Mouse (Mus musculus): ENCODE measurements around the gene Ackr4. TPM values are rescaled to one million over a fixed set of nuclear protein-coding genes. Genes with fewer than 3 reads are reported as not detected.

The Ackr4 gene
- 8.0 and 10.3 TPM in 2 replicates for polyA plus RNA-seq (2015; fragmentation: Nextera tagmentation; extraction: Ambion mirVana)

GRCm38 (mm10) chr9:104126833-104127232, at the start of gene Ackr4:
Gene Ackr4, minus strand, starts transcription at chr9:104126933.
- no peak within 1 kb of the TSS for H3K4me2 ChIP-seq (ENCODE audit: low read depth, low read length)
- no peaks in the 10 kb centered on the region for H3K9me3 ChIP-seq (replicated peaks; ENCODE audit: control insufficient read depth, low read length)
- no peak within 1 kb of the TSS for H3K4me3 ChIP-seq (ENCODE audit: low read length)
- H3K36me3 ChIP-seq (ENCODE audit: control insufficient read depth, insufficient read depth) = no peaks in the 10 kb centered on the region
- no peak for ATAC-seq (replicated peaks; ENCODE audit: extremely low read depth, insufficient read depth, low FRiP score)
- H3K9ac ChIP-seq (ENCODE audit: low read length) = no peak within 1 kb of the TSS
- no peak within 1 kb of the TSS for H3K27ac ChIP-seq (ENCODE audit: low read length)
- peaks cover 3% of the 10 kb centered on the region; the same call in 1 of the 2 replicates for H3K4me1 ChIP-seq (ENCODE audit: control insufficient read depth, insufficient read depth, low read length)
- no peaks in the 10 kb centered on the region for H3K27me3 ChIP-seq (ENCODE audit: control insufficient read depth, insufficient read depth, low read length)
- 81% methylated on average over 3 of the region's 3 CpGs for WGBS

GRCm38 (mm10) chr9:104172342-104172741, 45.6 kb upstream of the Ackr4 start:
- no peak overlapping the region for H3K9ac ChIP-seq (ENCODE audit: low read length)
- no peak for ATAC-seq (replicated peaks; ENCODE audit: extremely low read depth, insufficient read depth, low FRiP score)
- H3K4me2 ChIP-seq (ENCODE audit: low read depth, low read length) = no peak overlapping the region
- 88% methylated on average over 6 of the region's 6 CpGs for WGBS
- H3K9me3 ChIP-seq (replicated peaks; ENCODE audit: control insufficient read depth, low read length) = no peaks in the 10 kb centered on the region
- H3K4me3 ChIP-seq (ENCODE audit: low read length) = no peak overlapping the region
- peaks cover 49% of the 10 kb centered on the region for H3K36me3 ChIP-seq (ENCODE audit: control insufficient read depth, insufficient read depth)
- H3K4me1 ChIP-seq (ENCODE audit: control insufficient read depth, insufficient read depth, low read length) = no peaks in the 10 kb centered on the region
- no peaks in the 10 kb centered on the region for H3K27me3 ChIP-seq (ENCODE audit: control insufficient read depth, insufficient read depth, low read length)
- H3K27ac ChIP-seq (ENCODE audit: low read length) = no peak overlapping the region

DNA sequence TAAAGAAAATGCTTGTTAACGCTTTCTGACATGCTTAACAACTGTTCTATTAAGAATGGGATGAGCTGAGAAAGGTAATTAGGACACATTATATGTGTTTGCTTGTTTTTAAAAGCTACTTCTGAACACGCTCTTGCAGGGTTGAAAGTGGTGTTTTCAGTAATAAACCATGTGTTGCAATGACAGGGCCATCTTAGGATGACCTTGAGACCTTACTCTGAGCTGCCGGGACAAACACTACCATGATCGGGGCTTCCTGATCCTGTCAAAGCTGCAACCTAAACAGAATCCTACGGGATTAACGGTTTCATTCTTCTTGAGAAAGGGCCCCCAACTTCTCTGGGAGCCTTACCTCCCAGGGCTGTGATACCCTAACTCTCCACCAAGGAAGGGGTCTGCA, 44.9 kb upstream of the Ackr4 start:
- 88% methylated on average over 6 of the region's 6 CpGs for WGBS
- Histone ChIP-seq H3K4me1 (ENCODE audit: control insufficient read depth, insufficient read depth, low read length) (no peaks in the 10 kb centered on the region), H3K9ac (ENCODE audit: low read length) (no peak overlapping the region), H3K27me3 (ENCODE audit: control insufficient read depth, insufficient read depth, low read length) (no peaks in the 10 kb centered on the region), H3K4me3 (ENCODE audit: low read length) (no peak overlapping the region), H3K9me3 (replicated peaks; ENCODE audit: control insufficient read depth, low read length) (no peaks in the 10 kb centered on the region), H3K27ac (ENCODE audit: low read length) (no peak overlapping the region), H3K4me2 (ENCODE audit: low read depth, low read length) (no peak overlapping the region), H3K36me3 (ENCODE audit: control insufficient read depth, insufficient read depth) (peaks cover 49% of the 10 kb centered on the region)
- ATAC-seq (replicated peaks; ENCODE audit: extremely low read depth, insufficient read depth, low FRiP score) = no peak

GRCm38 (mm10) chr9:104169986-104170385, 43.3 kb upstream of the Ackr4 start:
- no peak for ATAC-seq (replicated peaks; ENCODE audit: extremely low read depth, insufficient read depth, low FRiP score)
- 91% methylated on average over 10 of the region's 10 CpGs for WGBS
- Histone ChIP-seq H3K9me3 (replicated peaks; ENCODE audit: control insufficient read depth, low read length) (no peaks in the 10 kb centered on the region), H3K27ac (ENCODE audit: low read length) (no peak overlapping the region), H3K4me1 (ENCODE audit: control insufficient read depth, insufficient read depth, low read length) (no peaks in the 10 kb centered on the region), H3K36me3 (ENCODE audit: control insufficient read depth, insufficient read depth) (peaks cover 54% of the 10 kb centered on the region), H3K27me3 (ENCODE audit: control insufficient read depth, insufficient read depth, low read length) (no peaks in the 10 kb centered on the region), H3K4me3 (ENCODE audit: low read length) (no peak overlapping the region), H3K4me2 (ENCODE audit: low read depth, low read length) (no peak overlapping the region), H3K9ac (ENCODE audit: low read length) (no peak overlapping the region)

GRCm38 (mm10) chr9:104165926-104166325, 39.2 kb upstream of the Ackr4 start:
- Histone ChIP-seq H3K9ac (ENCODE audit: low read length) (no peak overlapping the region), H3K4me2 (ENCODE audit: low read depth, low read length) (no peak overlapping the region), H3K4me3 (ENCODE audit: low read length) (no peak overlapping the region), H3K36me3 (ENCODE audit: control insufficient read depth, insufficient read depth) (peaks cover 49% of the 10 kb centered on the region), H3K4me1 (ENCODE audit: control insufficient read depth, insufficient read depth, low read length) (no peaks in the 10 kb centered on the region), H3K27ac (ENCODE audit: low read length) (no peak overlapping the region), H3K9me3 (replicated peaks; ENCODE audit: control insufficient read depth, low read length) (no peaks in the 10 kb centered on the region), H3K27me3 (ENCODE audit: control insufficient read depth, insufficient read depth, low read length) (no peaks in the 10 kb centered on the region)
- 94% methylated on average over 5 of the region's 5 CpGs for WGBS
- no peak for ATAC-seq (replicated peaks; ENCODE audit: extremely low read depth, insufficient read depth, low FRiP score)

DNA sequence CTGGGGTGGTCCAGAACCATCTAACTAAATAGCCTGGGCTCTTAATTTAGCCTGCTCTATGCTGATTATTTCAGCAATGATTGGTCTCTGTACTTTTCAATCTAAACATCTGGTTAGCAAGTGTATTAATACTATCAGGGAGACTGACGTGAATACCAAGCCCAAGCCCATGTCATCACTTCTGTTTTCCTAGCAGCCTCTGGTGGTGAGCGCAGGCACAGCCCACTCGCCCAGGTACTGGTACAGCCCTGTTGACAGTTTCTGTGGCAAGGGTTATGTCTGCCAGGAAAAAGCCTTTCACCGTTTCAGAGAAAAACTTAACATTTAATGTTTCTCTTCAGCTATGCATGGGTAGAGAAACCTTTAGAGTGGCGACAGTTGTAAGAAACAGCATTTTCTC, 37.5 kb upstream of the Ackr4 start:
- no peak overlapping the region for H3K4me2 ChIP-seq (ENCODE audit: low read depth, low read length)
- no peaks in the 10 kb centered on the region for H3K27me3 ChIP-seq (ENCODE audit: control insufficient read depth, insufficient read depth, low read length)
- H3K9me3 ChIP-seq (replicated peaks; ENCODE audit: control insufficient read depth, low read length) = no peaks in the 10 kb centered on the region
- H3K27ac ChIP-seq (ENCODE audit: low read length) = no peak overlapping the region
- H3K4me3 ChIP-seq (ENCODE audit: low read length) = no peak overlapping the region
- no peak overlapping the region for H3K9ac ChIP-seq (ENCODE audit: low read length)
- ATAC-seq (replicated peaks; ENCODE audit: extremely low read depth, insufficient read depth, low FRiP score) = no peak
- 74% methylated on average over 5 of the region's 5 CpGs for WGBS
- H3K4me1 ChIP-seq (ENCODE audit: control insufficient read depth, insufficient read depth, low read length) = no peaks in the 10 kb centered on the region
- peaks cover 52% of the 10 kb centered on the region for H3K36me3 ChIP-seq (ENCODE audit: control insufficient read depth, insufficient read depth)

- Histone ChIP-seq H3K9me3 (replicated peaks; ENCODE audit: control insufficient read depth, low read length) (no peaks in the 10 kb centered on the region), H3K27ac (ENCODE audit: low read length) (no peak overlapping the region), H3K36me3 (ENCODE audit: control insufficient read depth, insufficient read depth) (peaks cover 55% of the 10 kb centered on the region), H3K9ac (ENCODE audit: low read length) (no peak overlapping the region), H3K27me3 (ENCODE audit: control insufficient read depth, insufficient read depth, low read length) (no peaks in the 10 kb centered on the region), H3K4me3 (ENCODE audit: low read length) (no peak overlapping the region), H3K4me1 (ENCODE audit: control insufficient read depth, insufficient read depth, low read length) (no peaks in the 10 kb centered on the region), H3K4me2 (ENCODE audit: low read depth, low read length) (no peak overlapping the region)
- ATAC-seq (replicated peaks; ENCODE audit: extremely low read depth, insufficient read depth, low FRiP score) = no peak
- WGBS = 57% methylated on average over 7 of the region's 7 CpGs
Measured at GRCm38 (mm10) chr9:104161117-104161516, 34.4 kb upstream of the Ackr4 start.

DNA sequence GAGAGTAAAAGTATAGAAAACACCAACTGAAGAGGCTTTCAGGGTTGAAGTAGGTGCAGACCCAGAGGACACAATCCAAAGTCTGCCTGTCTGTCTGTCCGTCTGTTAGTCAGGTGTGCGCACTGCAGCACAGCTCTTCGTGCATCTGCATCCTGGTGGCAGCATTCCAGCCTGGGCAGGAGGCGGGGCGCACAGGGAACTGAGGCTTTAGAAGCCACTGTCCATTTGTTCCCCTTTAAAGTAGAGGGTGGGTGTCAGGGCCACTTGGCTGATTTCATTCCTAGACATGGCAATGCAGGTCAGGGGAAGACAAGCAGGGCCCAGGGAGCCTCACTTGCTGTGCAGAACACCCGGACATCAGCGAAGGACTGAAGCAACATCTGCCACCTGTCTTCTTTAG, 30.6 kb upstream of the Ackr4 start:
- H3K36me3 ChIP-seq (ENCODE audit: control insufficient read depth, insufficient read depth) = peaks cover 59% of the 10 kb centered on the region
- no peaks in the 10 kb centered on the region for H3K4me1 ChIP-seq (ENCODE audit: control insufficient read depth, insufficient read depth, low read length)
- no peak for ATAC-seq (replicated peaks; ENCODE audit: extremely low read depth, insufficient read depth, low FRiP score)
- whole genome bisulfite sequencing = 95% methylated on average over 7 of the region's 7 CpGs
- no peak overlapping the region for H3K9ac ChIP-seq (ENCODE audit: low read length)
- H3K27ac ChIP-seq (ENCODE audit: low read length) = no peak overlapping the region
- H3K27me3 ChIP-seq (ENCODE audit: control insufficient read depth, insufficient read depth, low read length) = no peaks in the 10 kb centered on the region
- no peak overlapping the region for H3K4me3 ChIP-seq (ENCODE audit: low read length)
- no peaks in the 10 kb centered on the region for H3K9me3 ChIP-seq (replicated peaks; ENCODE audit: control insufficient read depth, low read length)
- H3K4me2 ChIP-seq (ENCODE audit: low read depth, low read length) = no peak overlapping the region

DNA sequence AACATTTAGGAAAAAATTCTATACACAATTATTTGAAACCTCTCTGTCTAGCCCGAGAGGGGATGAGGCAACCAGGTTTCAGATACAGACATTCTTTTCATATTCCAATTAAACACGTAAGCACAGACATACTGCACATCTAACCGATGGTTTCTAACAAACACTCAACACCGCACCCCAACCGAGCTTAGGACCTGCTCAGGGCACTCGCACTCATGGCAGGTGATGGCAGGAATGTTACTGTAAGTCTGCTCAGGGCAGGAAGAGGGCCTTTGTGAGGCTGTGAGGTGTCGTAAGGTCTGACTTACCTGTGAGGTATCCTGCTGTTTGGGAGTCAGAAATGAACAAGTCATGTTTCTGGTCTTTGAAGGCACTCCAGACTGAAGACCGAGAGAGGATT, 29.8 kb upstream of the Ackr4 start:
- WGBS = 95% methylated on average over 8 of the region's 8 CpGs
- Histone ChIP-seq H3K4me3 (ENCODE audit: low read length) (no peak overlapping the region), H3K27ac (ENCODE audit: low read length) (no peak overlapping the region), H3K9me3 (replicated peaks; ENCODE audit: control insufficient read depth, low read length) (no peaks in the 10 kb centered on the region), H3K9ac (ENCODE audit: low read length) (no peak overlapping the region), H3K36me3 (ENCODE audit: control insufficient read depth, insufficient read depth) (peaks cover 63% of the 10 kb centered on the region), H3K27me3 (ENCODE audit: control insufficient read depth, insufficient read depth, low read length) (no peaks in the 10 kb centered on the region), H3K4me2 (ENCODE audit: low read depth, low read length) (no peak overlapping the region), H3K4me1 (ENCODE audit: control insufficient read depth, insufficient read depth, low read length) (no peaks in the 10 kb centered on the region)
- no peak for ATAC-seq (replicated peaks; ENCODE audit: extremely low read depth, insufficient read depth, low FRiP score)
